Mouse (Mus musculus): Measurements from ENCODE around the gene Mrpl2.

- TF ChIP-seq CTCF (IDR thresholded peaks at IDR 0.05; ENCODE audit: control insufficient read depth, insufficient read depth, insufficient read length) (no peak), FOSL1 (IDR thresholded peaks at IDR 0.05; ENCODE audit: insufficient read depth, low read length, poor library complexity, severe bottlenecking) (no peak), MYOD1 (IDR thresholded peaks at IDR 0.05; ENCODE audit: control insufficient read depth, insufficient read length, low read depth) (no peak)
Observed at GRCm38 (mm10) chr17:46598963-46599362, 47.1 kb upstream of the Mrpl2 start.
